Mouse (Mus musculus) CH12.LX (cell line): Measurements from ENCODE around the gene Slc35e2. TPM values are rescaled to one million over a fixed set of nuclear protein-coding genes. Genes with fewer than 3 reads are reported as not detected.

Source experiments
- DNase-seq: peaks from one replicate; pipeline ENCODE4 v3.0.0-alpha.2; 2013; ENCODE audit errors: extremely low read depth
- H3K27ac ChIP-seq: 2 replicates; pipeline ENCODE4 v1.5.1; 2012; ENCODE audit warnings: low read depth, mild to moderate bottlenecking, control low read depth, moderate library complexity; ENCODE audit not compliant: insufficient read depth
- H3K27me3 ChIP-seq: replicated peaks from 2 replicates; pipeline ENCODE3; 2012; ENCODE audit warnings: inconsistent platforms
- H3K36me3 ChIP-seq, 2 experiments: replicated peaks in 1 of 2; 2 replicates each; pipeline versions ENCODE3 to v1.6.1; 2012; ENCODE audit warnings: inconsistent platforms in 1 of 2, low read length in 1 of 2, mild to moderate bottlenecking in 1 of 2, mixed read lengths in 1 of 2, moderate library complexity in 1 of 2; ENCODE audit not compliant: control insufficient read depth in 1 of 2, insufficient read depth in 1 of 2
- H3K4me1 ChIP-seq, 2 experiments: 2 replicates each; pipeline ENCODE4 v1.6.1; 2012; ENCODE audit warnings: inconsistent platforms in 1 of 2, moderate library complexity in 1 of 2; ENCODE audit not compliant: insufficient read depth in 2 of 2, control insufficient read depth in 1 of 2
- H3K4me2 ChIP-seq: 2 replicates; pipeline ENCODE4 v1.6.1; 2012; ENCODE audit warnings: low read depth, mild to moderate bottlenecking, control low read depth; ENCODE audit not compliant: poor library complexity, insufficient read depth, severe bottlenecking
- H3K4me3 ChIP-seq, 3 experiments: fragments of 150-350 bp in 1 of 3; sonication (generic) in 1 of 3; replicated peaks in 1 of 3; 2 replicates each; pipeline versions ENCODE3 to v1.5.1; 2011 to 2012; ENCODE audit warnings: low read depth in 2 of 3, low read length in 2 of 3, mild to moderate bottlenecking in 2 of 3, moderate library complexity in 2 of 3, control low read depth in 1 of 3, improper control_type of control experiment in 1 of 3, inconsistent platforms in 1 of 3, mixed read lengths in 1 of 3; ENCODE audit not compliant: poor library complexity in 1 of 3
- H3K79me2 ChIP-seq: replicated peaks from 2 replicates; pipeline ENCODE4 v1.6.1; 2012; ENCODE audit warnings: mild to moderate bottlenecking, moderate library complexity; ENCODE audit not compliant: control insufficient read depth, poor library complexity, insufficient read depth, severe bottlenecking; ENCODE audit errors: extremely low read depth
- H3K9ac ChIP-seq: 2 replicates; pipeline ENCODE4 v1.6.1; 2012; ENCODE audit warnings: low read depth, mild to moderate bottlenecking, control low read depth, moderate library complexity; ENCODE audit not compliant: insufficient read depth
- H3K9me3 ChIP-seq: replicated peaks from 2 replicates; pipeline ENCODE3; 2012; ENCODE audit warnings: low read length, inconsistent platforms, mixed read lengths
- BHLHE40 ChIP-seq: IDR thresholded peaks from 2 replicates; pipeline ENCODE4 v1.6.1; 2011; ENCODE audit warnings: mild to moderate bottlenecking, low read depth, low read length, improper control_type of control experiment
- CHD1 ChIP-seq: IDR thresholded peaks from 2 replicates; pipeline ENCODE4 v1.6.1; 2012; ENCODE audit warnings: low read depth, low read length, improper control_type of control experiment, inconsistent platforms
- CHD2 ChIP-seq: IDR thresholded peaks from 2 replicates; pipeline ENCODE4 v1.6.1; 2011; ENCODE audit warnings: low read length, improper control_type of control experiment
- ELF1 ChIP-seq: IDR thresholded peaks from 2 replicates; pipeline ENCODE4 v1.6.1; 2014; ENCODE audit warnings: low read depth, mild to moderate bottlenecking, inconsistent platforms, low read length, improper control_type of control experiment
- EP300 ChIP-seq: IDR thresholded peaks from 2 replicates; pipeline ENCODE4 v1.6.1; 2011; ENCODE audit warnings: low read length, improper control_type of control experiment
- ETS1 ChIP-seq: conservative IDR thresholded peaks from 2 replicates; pipeline ENCODE4 v1.6.1; 2012; ENCODE audit warnings: low read depth, mild to moderate bottlenecking, inconsistent platforms, low read length, improper control_type of control experiment, moderate library complexity
- JUND ChIP-seq: conservative IDR thresholded peaks from 2 replicates; pipeline ENCODE4 v1.6.1; 2011; ENCODE audit warnings: low read depth, low read length, improper control_type of control experiment
- KAT2A ChIP-seq: IDR thresholded peaks from 2 replicates; pipeline ENCODE4 v1.6.1; 2012; ENCODE audit warnings: low read length, improper control_type of control experiment, inconsistent platforms; ENCODE audit not compliant: insufficient replicate concordance
- MAFK ChIP-seq: IDR thresholded peaks from 2 replicates; pipeline ENCODE4 v1.6.1; 2011; ENCODE audit warnings: low read length, improper control_type of control experiment; ENCODE audit not compliant: insufficient replicate concordance
- MAX ChIP-seq: IDR thresholded peaks from 2 replicates; pipeline ENCODE4 v1.6.1; 2011; ENCODE audit warnings: low read length, improper control_type of control experiment
- MXI1 ChIP-seq: IDR thresholded peaks from 2 replicates; pipeline ENCODE4 v1.6.1; 2011; ENCODE audit warnings: mild to moderate bottlenecking, low read depth, low read length, improper control_type of control experiment
- NRF1 ChIP-seq: IDR thresholded peaks from 2 replicates; pipeline ENCODE4 v1.6.1; 2014; ENCODE audit warnings: low read depth, mild to moderate bottlenecking, inconsistent platforms, low read length, improper control_type of control experiment, moderate library complexity
- POLR2A ChIP-seq: IDR thresholded peaks from 2 replicates; pipeline ENCODE4 v1.6.1; 2011; ENCODE audit warnings: low read depth, mild to moderate bottlenecking, improper control_type of control experiment, low read length
- POLR2AphosphoS2 ChIP-seq: IDR thresholded peaks from 2 replicates; pipeline ENCODE4 v1.6.1; 2011; ENCODE audit warnings: low read depth, low read length, improper control_type of control experiment
- RAD21 ChIP-seq: IDR thresholded peaks from 2 replicates; pipeline ENCODE4 v1.6.1; 2011; ENCODE audit warnings: low read depth, mild to moderate bottlenecking, low read length, improper control_type of control experiment, moderate library complexity
- TCF12 ChIP-seq: IDR thresholded peaks from 2 replicates; pipeline ENCODE4 v1.6.1; 2014; ENCODE audit warnings: low read depth, mild to moderate bottlenecking, inconsistent platforms, low read length, improper control_type of control experiment
- UBTF ChIP-seq: IDR thresholded peaks from 2 replicates; pipeline ENCODE4 v1.6.1; 2012; ENCODE audit warnings: low read depth, mild to moderate bottlenecking, inconsistent platforms, low read length, improper control_type of control experiment, moderate library complexity
- USF2 ChIP-seq: conservative IDR thresholded peaks from 2 replicates; pipeline ENCODE4 v1.6.1; 2011; ENCODE audit warnings: low read depth, low read length, improper control_type of control experiment
- ZC3H11A ChIP-seq: IDR thresholded peaks from 2 replicates; pipeline ENCODE4 v1.6.1; 2012; ENCODE audit warnings: low read depth, mild to moderate bottlenecking, inconsistent platforms, low read length, improper control_type of control experiment
- ZMIZ1 ChIP-seq: IDR thresholded peaks from 2 replicates; pipeline ENCODE4 v1.6.1; 2012; ENCODE audit warnings: low read depth, mild to moderate bottlenecking, inconsistent platforms, low read length, improper control_type of control experiment
- ZNF384 ChIP-seq: IDR thresholded peaks from 2 replicates; pipeline ENCODE4 v1.6.1; 2012; ENCODE audit warnings: low read depth, low read length, improper control_type of control experiment, inconsistent platforms
- dilution Hi-C: fragments of 300-500 bp; cut with MboI; formaldehyde crosslinking; loops from 2 replicates; pipeline ENCODE4 v1.14.3; 2020; ENCODE audit warnings: low sequenced_read_pairs; ENCODE audit not compliant: extremely low pct_unique_long_range_greater_than_20kb, extremely low pct_ligation_motif_present
- in situ Hi-C: fragments of 300-500 bp; cut with MboI; formaldehyde crosslinking; loops from 3 replicates; pipeline ENCODE4 v1.14.3; 2019; ENCODE audit warnings: low sequenced_read_pairs, low pct_ligation_motif_present, low pct_unique_long_range_greater_than_20kb, mixed read lengths
- polyA plus RNA-seq: library from polyadenylated mRNA; unstranded; fragments of >175 nt; gene quantifications from 2 replicates; pipeline ENCODE4 v1.2.1, GENCODE M21; 2012; ENCODE audit warnings: low read depth; ENCODE audit not compliant: insufficient read length
- total RNA-seq, 2 experiments: library from RNA; depleted of rRNA; stranded (reverse); fragments of 300-350 nt in 1 of 2; fragments of >200 nt in 1 of 2; gene quantifications; 2 replicates each; pipeline ENCODE4 v1.2.3; 2012 to 2014

Gene Slc35e2
- total and polyA plus RNA-seq, 3 experiments, result 8.2 to 14.6 (median 9.9) TPM

- Histone ChIP-seq H3K36me3 (peaks cover 7 to 58% of the 10 kb centered on the region in 2 experiments), H3K27ac (no peak overlapping the region), H3K9ac (no peak overlapping the region), H3K79me2 (peaks cover 24% of the 10 kb centered on the region), H3K9me3 (no peaks in the 10 kb centered on the region), H3K27me3 (no peaks in the 10 kb centered on the region), H3K4me1 (peaks cover 0 to 46% of the 10 kb centered on the region in 2 experiments; a peak in 2 of 4 replicates), H3K4me3 (no peak overlapping the region), H3K4me2 (no peak overlapping the region)
- in situ Hi-C loops, result no loop called here
- dilution Hi-C loops, result no loop called here
- DNase-seq, result no peak
- TF ChIP-seq CHD1 (no peak), ZC3H11A (no peak), RAD21 (no peak), POLR2AphosphoS2 (no peak), POLR2A (no peak), MAX (no peak), KAT2A (no peak), ETS1 (no peak), JUND (no peak), CHD2 (no peak), BHLHE40 (no peak), NRF1 (no peak), MAFK (no peak)
These were observed 3.9 kb downstream of the Slc35e2 start for GRCm38 (mm10) chr4:155605132-155605531.

DNA sequence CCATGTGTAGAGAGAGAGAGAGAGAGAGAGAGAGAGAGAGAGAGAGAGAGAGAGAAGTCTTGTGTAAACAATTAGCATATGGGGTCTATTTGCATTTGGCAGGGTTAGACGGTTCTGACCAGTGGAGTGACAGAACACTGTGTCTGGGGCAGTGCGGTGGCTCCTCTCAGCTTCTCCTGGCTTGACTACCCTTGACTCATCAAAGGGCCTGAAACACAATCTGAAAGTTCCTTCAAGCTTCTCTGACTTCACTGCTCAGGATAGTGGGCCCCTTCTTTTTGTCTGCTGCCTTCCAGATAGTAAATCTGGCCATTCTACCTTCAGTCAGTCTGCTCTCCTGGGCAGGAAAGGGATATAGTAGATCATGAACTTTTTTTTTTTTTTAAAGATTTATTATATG is 5.6 kb downstream of the Slc35e2 start:
- peaks cover 15 to 72% of the 10 kb centered on the region in 2 experiments for H3K36me3 ChIP-seq
- no peak for DNase-seq
- in situ Hi-C loops, result no loop called here
- no peak for TF ChIP-seq UBTF
- TF ChIP-seq USF2, result no peak
- no peak overlapping the region for H3K4me2 ChIP-seq
- H3K79me2 ChIP-seq, result peaks cover 23% of the 10 kb centered on the region
- no peaks in the 10 kb centered on the region for H3K9me3 ChIP-seq
- peaks cover 0 to 48% of the 10 kb centered on the region in 2 experiments; a peak in 2 of 4 replicates for H3K4me1 ChIP-seq
- no peak overlapping the region for H3K4me3 ChIP-seq
- H3K27me3 ChIP-seq, result no peaks in the 10 kb centered on the region
- dilution Hi-C loops, result no loop called here
- no peak overlapping the region for H3K9ac ChIP-seq
- no peak overlapping the region for H3K27ac ChIP-seq

DNA sequence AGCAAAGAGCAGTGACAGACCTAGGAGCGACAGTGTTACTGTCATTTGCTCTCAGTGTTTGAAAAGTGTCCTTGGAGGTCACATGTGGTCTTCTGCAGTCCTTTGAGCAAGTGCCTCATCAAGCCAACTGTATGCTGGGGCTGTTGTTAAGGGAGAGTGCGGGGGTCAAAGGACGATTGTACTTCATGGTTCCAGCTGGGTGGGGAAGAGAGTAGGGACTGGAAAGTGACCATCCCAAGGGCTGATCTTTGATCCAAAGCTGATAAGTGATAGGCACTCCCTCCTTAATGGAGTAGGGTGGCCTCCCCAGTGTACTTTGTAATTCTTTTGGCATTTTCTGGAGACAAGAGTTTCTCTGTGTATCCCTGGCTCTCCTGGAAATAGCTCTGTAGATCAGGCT is 10.6 kb downstream of the Slc35e2 start:
- no peak overlapping the region for H3K4me3 ChIP-seq
- no peak overlapping the region for H3K27ac ChIP-seq
- dilution Hi-C loops, result no loop called here
- TF ChIP-seq ELF1 (no peak), ZMIZ1 (no peak), POLR2A (no peak), EP300 (no peak), RAD21 (no peak), TCF12 (no peak), MXI1 (no peak), ZNF384 (no peak), ETS1 (no peak), CHD2 (no peak), CHD1 (no peak)
- TF ChIP-seq, all 38 proteins: peak for 0
- H3K79me2 ChIP-seq, result no peaks in the 10 kb centered on the region; the same call in 1 of the 2 replicates
- H3K9me3 ChIP-seq, result no peaks in the 10 kb centered on the region
- H3K9ac ChIP-seq, result no peak overlapping the region
- H3K4me2 ChIP-seq, result no peak overlapping the region
- peaks cover 0 to 22% of the 10 kb centered on the region in 2 experiments; a peak in 2 of 4 replicates for H3K4me1 ChIP-seq
- peaks cover 50 to 81% of the 10 kb centered on the region in 2 experiments for H3K36me3 ChIP-seq
- H3K27me3 ChIP-seq, result no peaks in the 10 kb centered on the region
- in situ Hi-C loops, result no loop called here
- DNase-seq, result no peak
